Mouse (Mus musculus) liver, adult 2 months (tissue): ENCODE results near the gene Tmem267. TPM values are rescaled to one million over a fixed set of nuclear protein-coding genes. Genes with fewer than 3 reads are reported as not detected.

ENCODE experiments used
- DNase-seq: peaks from one replicate; pipeline ENCODE4 v3.0.0-alpha.2; 2011; ENCODE audit warnings: low read depth, low spot score; ENCODE audit errors: extremely low read depth
- H3K27ac ChIP-seq: fragments of 200-500 bp; replicated peaks from 2 replicates; pipeline ENCODE4 v1.5.1; 2012; ENCODE audit warnings: low read depth, mild to moderate bottlenecking, control low read depth, inconsistent platforms, low read length; ENCODE audit not compliant: insufficient read depth
- H3K27me3 ChIP-seq: fragments of 200-500 bp; 2 replicates; pipeline ENCODE4 v1.6.1; 2012; ENCODE audit warnings: mild to moderate bottlenecking, moderate library complexity, low read length, inconsistent platforms; ENCODE audit not compliant: control insufficient read depth, insufficient read depth
- H3K36me3 ChIP-seq: fragments of 200-500 bp; 2 replicates; pipeline ENCODE4 v1.6.1; 2012; ENCODE audit warnings: low read length, inconsistent platforms; ENCODE audit not compliant: control insufficient read depth, insufficient read depth
- H3K4me1 ChIP-seq: fragments of 200-500 bp; 2 replicates; pipeline ENCODE4 v1.6.1; 2011; ENCODE audit warnings: low read length; ENCODE audit not compliant: control insufficient read depth, insufficient read depth
- H3K4me3 ChIP-seq: fragments of 200-500 bp; 2 replicates; pipeline ENCODE4 v1.5.1; 2011; ENCODE audit warnings: low read depth, mild to moderate bottlenecking, control low read depth, low read length, moderate library complexity; ENCODE audit not compliant: insufficient read depth
- H3K79me2 ChIP-seq: fragments of 200-500 bp; 2 replicates; pipeline ENCODE4 v1.6.1; 2012; ENCODE audit warnings: inconsistent platforms, mild to moderate bottlenecking, low read length, moderate library complexity; ENCODE audit not compliant: control insufficient read depth, insufficient read depth
- H3K9ac ChIP-seq: fragments of 200-500 bp; 2 replicates; pipeline ENCODE4 v1.6.1; 2012; ENCODE audit warnings: low read depth, mild to moderate bottlenecking, control low read depth, inconsistent platforms, low read length
- CTCF ChIP-seq: fragments of 200-500 bp; IDR thresholded peaks from 2 replicates; pipeline ENCODE4 v1.5.1; 2011; ENCODE audit warnings: low read depth, low read length, control low read depth
- POLR2A ChIP-seq: fragments of 200-500 bp; IDR thresholded peaks from 2 replicates; pipeline ENCODE4 v1.6.1; 2011; ENCODE audit warnings: low read length, control low read depth; ENCODE audit not compliant: insufficient read depth; ENCODE audit errors: extremely low read depth
- WGBS: fragments of 180-500 bp; shearing (Covaris S2); methylation state at CpG from one replicate; pipeline ENCODE4 v1.1.7; 2018; 5-methylcytosine and 5-hydroxymethylcytosine counted together
- polyA plus RNA-seq: library from polyadenylated mRNA; depleted of rRNA; stranded (reverse); fragments of >200 nt; gene quantifications from 2 replicates; pipeline ENCODE4 v1.2.3, GENCODE M21; 2012
- total RNA-seq: library from RNA; depleted of rRNA; stranded (reverse); fragments of >200 nt; gene quantifications from 2 replicates; pipeline ENCODE4 v1.2.3, GENCODE M21; 2014

Tmem267 gene
- total and polyA plus RNA-seq, 2 experiments = 4.4 to 13.4 TPM

DNA sequence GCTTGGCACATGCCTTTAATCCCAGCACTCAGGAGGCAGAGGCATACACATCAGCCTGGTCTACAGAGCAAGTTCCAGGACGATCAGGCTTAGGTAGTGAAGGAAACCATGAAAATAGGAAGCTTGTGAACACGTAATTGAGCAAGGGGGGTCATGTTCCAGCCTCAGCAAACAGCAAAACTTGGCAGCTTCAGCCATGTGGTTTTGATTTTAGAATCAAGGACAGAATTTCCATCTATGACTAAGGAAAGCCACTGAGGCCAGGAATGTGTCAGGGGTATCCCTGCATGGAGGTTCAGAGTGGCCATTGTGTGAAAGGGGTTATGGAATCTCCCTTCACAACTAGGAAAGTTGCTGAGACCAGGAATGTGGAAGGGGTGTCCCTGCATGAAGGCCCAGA, 147.7 kb downstream of the Tmem267 start:
- 24% methylated on average over 2 of the region's 2 CpGs for WGBS
- no peak for DNase-seq
- TF ChIP-seq CTCF = no peak
- H3K27ac ChIP-seq = no peak overlapping the region
- no peaks in the 10 kb centered on the region for H3K27me3 ChIP-seq
- H3K4me3 ChIP-seq = no peak overlapping the region
- no peaks in the 10 kb centered on the region for H3K4me1 ChIP-seq
- H3K79me2 ChIP-seq = no peaks in the 10 kb centered on the region
- H3K36me3 ChIP-seq = no peaks in the 10 kb centered on the region
- H3K9ac ChIP-seq = no peak overlapping the region

DNA sequence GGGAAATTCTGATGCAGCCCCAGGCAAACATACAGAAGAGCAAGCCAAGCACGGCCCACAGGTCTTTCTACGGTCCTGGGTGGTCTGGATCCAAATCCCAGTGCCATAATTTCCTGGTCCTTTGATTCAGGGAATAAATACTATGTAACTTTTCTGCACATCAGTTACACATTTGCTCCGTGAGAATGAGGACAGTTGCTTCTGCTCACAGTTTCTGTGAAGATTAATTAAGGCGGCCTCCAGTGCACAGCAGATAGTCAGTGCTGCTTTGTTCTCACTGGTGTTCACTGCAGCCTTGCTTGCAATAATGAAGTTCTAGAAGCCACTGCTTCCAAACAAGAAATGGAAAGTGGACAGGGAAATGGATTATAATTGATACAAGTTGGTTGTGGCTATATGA, 150.0 kb downstream of the Tmem267 start:
- H3K27ac ChIP-seq = no peak overlapping the region
- H3K4me3 ChIP-seq = no peak overlapping the region
- H3K4me1 ChIP-seq = no peaks in the 10 kb centered on the region
- H3K36me3 ChIP-seq = no peaks in the 10 kb centered on the region
- no peak for TF ChIP-seq POLR2A
- no peak for TF ChIP-seq CTCF
- no peaks in the 10 kb centered on the region for H3K79me2 ChIP-seq
- H3K27me3 ChIP-seq = no peaks in the 10 kb centered on the region
- no peak for DNase-seq
- WGBS = 84% methylated on average over 4 of the region's 4 CpGs
- no peak overlapping the region for H3K9ac ChIP-seq

DNA sequence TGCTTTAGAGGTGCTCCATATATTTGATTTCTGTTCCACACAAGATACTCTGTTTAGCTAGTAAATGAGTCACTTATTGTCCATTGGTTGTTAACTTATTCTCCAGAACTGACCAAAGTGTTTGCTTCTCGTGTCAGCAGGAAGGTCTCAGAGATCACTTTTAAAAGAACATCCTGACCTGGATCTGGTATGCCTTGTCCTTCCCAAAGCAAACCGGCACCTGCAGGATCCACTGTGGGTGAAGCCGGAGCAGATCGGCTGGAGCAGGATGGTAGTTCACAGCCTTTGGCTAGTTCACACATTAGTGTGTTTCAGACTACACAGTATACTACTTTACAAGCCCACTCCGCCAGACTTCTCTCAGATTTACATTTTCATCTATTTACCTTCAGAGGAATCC, 150.6 kb downstream of the Tmem267 start:
- Histone ChIP-seq H3K4me3 (no peak overlapping the region), H3K9ac (no peak overlapping the region), H3K27me3 (no peaks in the 10 kb centered on the region), H3K4me1 (no peaks in the 10 kb centered on the region), H3K27ac (no peak overlapping the region), H3K79me2 (no peaks in the 10 kb centered on the region), H3K36me3 (no peaks in the 10 kb centered on the region)
- no peak for DNase-seq
- TF ChIP-seq CTCF (no peak), POLR2A (no peak)
- 79% methylated on average over 5 of the region's 5 CpGs for WGBS

DNA sequence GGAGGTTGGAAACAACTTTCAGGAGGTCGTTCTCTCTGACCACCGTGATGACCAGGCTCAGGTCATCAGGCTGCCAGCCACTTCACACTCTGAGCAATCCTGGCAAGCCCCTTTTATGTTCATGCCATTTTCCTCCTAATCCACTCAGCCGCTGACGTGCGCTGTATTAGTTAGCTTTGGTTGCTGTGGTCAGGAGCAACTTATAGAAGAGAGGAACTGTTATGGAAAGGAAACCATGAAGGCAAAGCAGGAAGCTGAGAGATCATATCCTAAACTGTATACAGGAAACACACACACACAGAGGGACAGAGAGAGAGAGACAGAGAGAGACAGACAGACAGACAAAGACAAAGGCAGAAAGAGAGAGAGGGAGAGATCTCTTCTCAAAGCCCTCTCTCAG, 151.5 kb downstream of the Tmem267 start:
- Histone ChIP-seq H3K79me2 (no peaks in the 10 kb centered on the region), H3K4me1 (no peaks in the 10 kb centered on the region), H3K4me3 (no peak overlapping the region), H3K27ac (no peak overlapping the region), H3K9ac (no peak overlapping the region), H3K36me3 (no peaks in the 10 kb centered on the region), H3K27me3 (no peaks in the 10 kb centered on the region)
- no peak for DNase-seq
- no peak for TF ChIP-seq CTCF
- TF ChIP-seq POLR2A = no peak
- WGBS = 76% methylated on average over 5 of the region's 5 CpGs

DNA sequence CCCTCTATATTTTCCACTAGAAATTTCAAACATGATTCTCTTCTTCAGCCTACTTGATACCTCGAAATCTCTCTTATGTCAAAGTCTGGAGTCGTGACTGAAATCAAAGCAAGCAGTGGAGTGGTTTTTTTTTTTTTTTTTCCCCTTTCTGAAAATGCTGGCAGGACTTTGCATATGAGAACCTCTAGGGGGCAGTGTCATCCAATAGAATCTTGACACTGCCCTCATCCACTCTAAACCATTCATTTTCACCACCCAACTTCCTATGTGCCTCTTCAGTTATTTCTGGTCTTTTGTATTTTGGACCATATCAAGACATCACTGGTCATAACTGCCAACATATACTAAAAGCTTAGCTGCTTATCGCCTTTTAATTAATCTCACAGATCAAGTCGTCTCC, 152.7 kb downstream of the Tmem267 start:
- H3K79me2 ChIP-seq = no peaks in the 10 kb centered on the region
- H3K4me1 ChIP-seq = no peaks in the 10 kb centered on the region
- peak; percentile 18 for DNase-seq
- peak; percentile 26; the same call in 1 of the 2 replicates for TF ChIP-seq CTCF
- TF ChIP-seq POLR2A = no peak
- H3K4me3 ChIP-seq = no peak overlapping the region
- no peaks in the 10 kb centered on the region for H3K36me3 ChIP-seq
- H3K9ac ChIP-seq = no peak overlapping the region
- no peak overlapping the region for H3K27ac ChIP-seq
- H3K27me3 ChIP-seq = no peaks in the 10 kb centered on the region
- 38% methylated on average over 4 of the region's 4 CpGs for WGBS

DNA sequence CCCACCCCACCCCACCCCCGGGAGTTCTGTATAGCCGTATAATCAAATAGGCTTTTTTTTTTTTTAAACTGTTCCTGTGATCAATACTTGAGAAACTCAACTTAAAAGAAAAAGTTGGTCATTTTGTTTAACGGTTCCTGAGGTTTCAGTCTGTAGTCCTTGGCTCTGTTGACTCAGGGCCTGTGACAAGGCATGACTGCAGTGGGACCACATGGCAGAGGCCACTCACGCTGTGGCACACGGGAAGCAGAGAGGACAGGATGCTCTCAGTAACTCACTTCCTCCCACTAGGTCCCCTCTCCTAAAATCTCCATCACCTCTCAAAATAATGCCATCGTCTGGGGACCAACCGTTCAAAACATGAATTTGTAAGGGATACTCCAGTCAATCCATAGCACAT, 153.3 kb downstream of the Tmem267 start:
- H3K4me1 ChIP-seq = no peaks in the 10 kb centered on the region
- 59% methylated on average over 7 of the region's 7 CpGs for WGBS
- no peaks in the 10 kb centered on the region for H3K27me3 ChIP-seq
- no peaks in the 10 kb centered on the region for H3K36me3 ChIP-seq
- H3K4me3 ChIP-seq = no peak overlapping the region
- no peaks in the 10 kb centered on the region for H3K79me2 ChIP-seq
- no peak overlapping the region for H3K9ac ChIP-seq
- no peak for DNase-seq
- TF ChIP-seq CTCF (no peak), POLR2A (no peak)
- H3K27ac ChIP-seq = no peak overlapping the region
